Mouse (Mus musculus): ENCODE results near the gene Fank1.

GRCm38 (mm10) chr7:133824579-133824978 is 47.9 kb downstream of the Fank1 start:
- TF ChIP-seq POLR2A (IDR thresholded peaks at IDR 0.05; ENCODE audit: low read depth, low read length) (no peak), CTCF (IDR thresholded peaks at IDR 0.05; ENCODE audit: borderline replicate concordance, insufficient read depth, low read length) (no peak)
